Mouse (Mus musculus) urinary bladder, postnatal 25 days (tissue): ENCODE measurements around the gene Mgme1.

Experiments used
- DNase-seq: peaks from one replicate; pipeline ENCODE4 v3.0.0; 2022; ENCODE audit warnings: low spot score

Gene Mgme1

DNA sequence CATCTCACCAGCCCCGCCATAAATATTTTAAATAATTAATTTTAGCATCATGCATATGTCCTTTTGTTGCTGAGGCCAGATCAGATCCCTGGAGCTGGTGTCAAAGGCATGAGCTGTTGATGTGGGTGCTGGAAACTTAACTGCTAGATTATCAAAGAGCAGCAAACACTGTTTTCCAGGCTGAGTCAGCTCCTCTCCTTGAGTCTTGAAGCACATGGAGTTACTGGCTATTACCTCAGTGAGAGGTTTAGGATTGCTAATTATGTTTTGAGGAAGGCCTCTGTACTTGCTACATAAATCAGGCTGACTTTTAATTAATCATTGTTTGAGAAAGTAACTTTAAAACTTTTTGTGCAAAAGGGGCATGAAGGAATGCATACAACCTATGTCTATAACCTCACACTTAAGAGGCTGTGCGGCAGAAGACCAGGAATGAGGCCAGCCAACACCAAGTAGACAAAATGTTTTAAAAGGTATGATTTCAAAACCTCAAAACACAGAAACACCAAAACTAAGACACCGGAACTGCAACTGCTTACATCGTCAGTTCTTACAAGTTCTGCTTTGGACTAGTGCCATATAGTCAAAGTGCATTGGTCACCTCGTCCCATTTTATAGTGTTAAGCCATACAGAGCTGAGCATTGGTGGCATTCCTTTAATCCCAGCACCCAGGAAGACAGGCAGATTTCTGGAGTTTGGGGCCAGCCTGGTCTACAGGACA is 5.9 kb upstream of the Mgme1 start:
- no peak for DNase-seq

DNA sequence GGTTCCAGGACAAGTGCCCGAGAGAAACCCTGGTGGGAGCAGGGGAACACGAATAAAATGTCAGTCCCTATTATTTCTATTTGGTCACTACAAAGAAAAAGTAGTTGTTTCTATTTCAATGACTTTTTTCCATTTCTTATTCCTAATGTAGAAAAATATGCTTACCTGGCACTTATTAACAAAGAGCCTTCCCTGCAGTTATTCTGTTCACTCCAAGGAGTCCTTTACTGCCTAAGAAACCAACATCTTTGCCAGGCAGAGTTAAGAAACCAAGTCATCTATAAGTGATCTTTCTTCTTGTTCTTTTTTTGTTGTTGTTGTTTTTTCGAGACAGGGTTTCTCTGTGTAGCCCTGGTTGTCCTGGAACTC is 5.4 kb upstream of the Mgme1 start:
- DNase-seq: no peak

GRCm38 (mm10) chr2:144265916-144266683 is 4.4 kb upstream of the Mgme1 start:
- no peak for DNase-seq

- no peak for DNase-seq
Measured at GRCm38 (mm10) chr2:144267004-144267730, 3.3 kb upstream of the Mgme1 start.

DNA sequence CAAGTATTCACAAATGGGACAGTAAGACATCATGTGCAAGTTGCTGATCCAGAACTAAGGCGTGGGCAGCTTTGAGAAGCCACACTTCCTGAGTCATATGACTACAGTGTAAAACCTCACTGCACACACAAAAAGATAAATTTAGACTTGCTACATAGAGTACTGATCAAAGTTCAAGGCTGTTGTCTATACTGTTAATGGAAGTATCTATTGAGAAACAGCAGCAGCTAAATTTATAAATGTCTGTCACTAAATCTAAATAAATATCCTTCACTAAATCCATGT is 2.8 kb upstream of the Mgme1 start:
- DNase-seq: no peak

DNA sequence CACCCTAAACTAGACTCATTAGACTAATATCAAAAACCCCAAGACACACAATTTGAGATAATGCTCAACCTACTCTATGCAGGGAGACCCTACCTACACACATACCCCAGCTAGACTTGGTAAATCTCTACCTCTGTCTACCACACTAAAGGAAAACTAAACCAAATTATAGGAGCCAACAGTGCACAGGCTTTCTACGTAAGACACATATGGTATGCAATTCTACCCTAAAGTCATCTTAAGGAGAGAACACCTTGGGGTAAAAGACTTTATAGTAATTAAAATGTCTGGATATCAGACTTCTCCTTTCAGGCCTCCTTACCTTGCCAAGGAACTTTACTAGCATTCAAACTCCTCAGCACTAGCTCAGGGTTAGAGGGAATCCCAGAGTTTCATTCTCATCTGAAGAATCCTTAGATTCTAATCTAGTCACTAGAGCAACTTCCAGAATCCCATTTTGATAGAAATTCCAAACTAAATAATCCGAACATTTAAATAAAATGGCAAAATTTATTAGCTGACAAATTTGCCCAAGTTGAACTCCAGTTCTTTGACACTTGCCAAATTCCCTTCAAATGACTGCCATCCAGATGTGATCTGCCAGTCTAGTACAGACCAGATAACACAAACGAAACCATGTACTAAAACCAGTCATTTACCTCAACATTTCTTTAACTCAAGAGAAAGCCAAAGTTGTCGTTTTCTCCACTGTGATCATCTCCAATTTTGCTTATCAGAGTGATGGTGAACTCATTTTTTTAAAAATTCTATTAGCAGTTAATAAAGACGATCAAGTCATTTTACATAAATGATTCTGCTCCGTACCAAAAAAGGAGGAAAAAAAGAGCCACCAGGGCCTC is 1.8 kb upstream of the Mgme1 start:
- DNase-seq: no peak

- DNase-seq: no peak
Measured at GRCm38 (mm10) chr2:144269306-144269650, 1.2 kb upstream of the Mgme1 start.

GRCm38 (mm10) chr2:144269679-144270475 is 586 bp upstream of the Mgme1 start:
- no peak for DNase-seq

DNA sequence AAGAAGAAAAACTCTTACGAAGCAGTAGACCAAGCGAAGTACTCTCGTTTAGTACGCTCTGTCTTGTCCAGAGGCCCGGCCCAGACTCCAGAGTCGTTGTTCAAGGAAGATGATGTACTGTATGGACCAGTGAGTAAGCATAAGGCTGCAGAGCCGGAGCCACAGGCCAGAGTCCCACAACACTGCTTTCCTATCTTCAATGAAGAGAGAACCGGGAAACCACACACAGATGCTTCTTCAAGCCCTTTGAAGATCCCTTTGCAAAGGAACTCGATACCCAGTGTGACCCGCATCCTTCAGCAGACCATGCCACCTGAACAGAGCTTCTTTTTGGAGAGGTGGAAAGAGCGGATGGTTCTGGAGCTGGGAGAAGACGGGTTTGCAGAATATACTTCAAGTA is 1.6 kb downstream of the Mgme1 start:
- DNase-seq: no peak

- DNase-seq: no peak
Measured at GRCm38 (mm10) chr2:144274741-144275140, 4.3 kb downstream of the Mgme1 start.

- DNase-seq: no peak
Measured at GRCm38 (mm10) chr2:144276885-144277284, 6.4 kb downstream of the Mgme1 start.

DNA sequence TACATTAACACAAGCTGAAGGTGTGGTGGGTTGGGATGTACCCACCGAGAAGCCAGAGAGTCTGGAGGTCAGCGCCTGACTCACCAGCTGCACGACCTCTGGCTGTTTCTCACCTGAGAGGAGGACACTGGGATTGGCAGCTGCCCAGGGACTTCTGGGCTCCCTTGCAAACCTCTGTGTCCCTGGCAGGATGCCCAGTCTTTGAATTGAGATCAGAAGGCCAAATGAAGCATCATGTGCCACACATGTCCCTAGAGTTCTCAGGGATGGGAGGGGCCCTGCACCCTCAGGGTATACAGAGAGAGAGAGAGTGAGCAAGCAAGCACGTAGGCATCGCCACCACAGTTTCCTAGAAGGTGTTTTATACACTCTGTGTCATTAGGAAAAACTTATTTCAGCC is 9.3 kb downstream of the Mgme1 start:
- DNase-seq: no peak

- DNase-seq: no peak
Measured at GRCm38 (mm10) chr2:144280568-144280967, 10.1 kb downstream of the Mgme1 start.

GRCm38 (mm10) chr2:144281417-144281816 is 11.0 kb downstream of the Mgme1 start:
- no peak for DNase-seq

DNA sequence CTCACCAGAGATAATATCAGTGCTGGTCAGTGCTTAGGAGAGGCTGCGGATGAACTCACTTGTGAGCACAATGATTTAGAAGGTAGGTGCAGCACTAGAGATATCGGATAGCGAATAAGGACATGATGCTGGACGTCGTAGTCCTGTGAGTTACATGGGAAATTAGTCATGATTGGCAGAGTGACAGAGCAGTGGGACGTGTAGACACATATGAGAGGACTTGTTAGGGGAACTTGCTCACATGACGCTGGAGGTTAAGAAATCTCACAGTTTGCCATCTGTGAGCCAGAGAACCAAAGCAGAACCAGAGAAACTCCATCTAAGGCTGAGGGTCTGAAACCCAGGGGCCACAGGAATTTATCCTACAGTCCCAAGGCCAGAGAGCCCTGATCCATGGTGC is 19.9 kb downstream of the Mgme1 start:
- DNase-seq: no peak

DNA sequence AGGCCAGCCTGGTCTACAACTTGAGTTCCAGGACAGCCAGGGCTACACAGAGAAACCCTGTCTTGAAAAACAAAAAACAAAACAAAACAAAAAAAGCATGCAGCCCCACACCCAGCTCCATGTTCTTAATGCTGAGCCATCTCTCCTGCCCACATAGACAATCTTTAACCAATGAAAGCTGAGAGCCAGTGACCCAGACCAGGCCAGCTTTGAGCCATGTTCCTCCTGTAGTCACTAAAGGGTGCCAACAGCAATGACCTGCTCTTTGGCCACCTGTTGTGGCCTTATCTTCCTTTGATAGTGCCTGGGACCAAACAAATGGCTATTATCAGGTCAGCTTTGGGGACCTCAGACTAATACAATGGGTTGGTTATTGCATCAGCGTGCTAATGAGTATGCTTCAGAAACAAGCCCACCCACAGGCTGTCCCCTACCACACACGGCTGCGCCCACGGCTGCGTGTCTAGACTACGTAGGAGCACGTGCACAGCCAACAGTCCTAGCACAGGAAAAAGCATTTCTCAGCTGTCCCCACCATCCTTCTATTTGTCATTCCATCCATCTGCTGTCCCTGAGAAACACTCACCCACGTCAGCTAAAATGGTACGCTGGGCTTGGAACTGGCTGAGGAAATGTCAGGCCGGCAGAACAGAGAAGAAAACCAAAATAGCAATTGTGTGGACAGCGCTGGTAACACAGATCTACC is 21.3 kb downstream of the Mgme1 start:
- DNase-seq: no peak

DNA sequence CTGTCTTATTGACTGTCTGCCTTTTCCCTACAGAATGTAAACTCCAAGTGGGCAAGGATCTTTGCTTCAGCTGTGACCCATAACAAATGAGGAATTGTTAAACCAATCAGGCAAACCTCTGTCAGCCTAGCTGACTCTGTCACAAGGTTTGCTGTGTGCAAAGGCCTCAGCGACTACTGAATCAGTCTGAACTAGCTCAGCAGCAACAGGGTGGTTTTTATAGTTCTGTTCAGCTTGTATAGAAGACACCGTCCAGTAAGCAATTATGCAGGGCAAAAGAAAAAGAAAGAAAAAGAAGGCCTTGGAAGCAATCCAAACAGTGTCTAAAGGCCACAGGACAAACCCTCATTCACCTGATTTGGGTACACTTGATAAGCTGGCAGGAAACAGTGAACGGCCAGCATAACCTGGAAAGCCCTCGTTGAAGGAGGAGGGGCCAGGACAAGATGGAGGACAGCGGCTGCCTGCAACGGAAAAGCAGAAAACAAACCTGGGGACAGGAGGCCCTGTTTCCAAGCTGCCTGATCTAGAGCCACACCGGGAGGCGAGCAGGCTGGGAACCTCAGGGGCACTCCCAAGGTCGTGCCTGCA is 24.8 kb downstream of the Mgme1 start:
- no peak for DNase-seq

GRCm38 (mm10) chr2:144299749-144300669 is 29.5 kb downstream of the Mgme1 start:
- peak; percentile 13 for DNase-seq

GRCm38 (mm10) chr2:144301101-144301500 is 30.6 kb downstream of the Mgme1 start:
- no peak for DNase-seq
